Mouse (Mus musculus) embryonic stem cell, embryonic (primary cell): ENCODE measurements around the gene Prkn.

Experiments used
- CTCF ChIA-PET, 4 experiments: fragments of 300-600 bp in 2 of 4; fragments of 350-600 bp in 2 of 4; sonication (Branson Sonifier 250); formaldehyde crosslinking; loops; one replicate each; lab custom pipeline; 2022; ENCODE audit warnings: inconsistent platforms in 2 of 4; lab: Charles Lee
- POLR2A ChIA-PET, 4 experiments: fragments of 300-600 bp in 2 of 4; fragments of 350-600 bp in 2 of 4; sonication (Branson Sonifier 250); formaldehyde crosslinking; loops; one replicate each; lab custom pipeline; 2022; ENCODE audit warnings: antibody characterized with exemption in 4 of 4, inconsistent platforms in 1 of 4; lab: Charles Lee

Gene Prkn

DNA sequence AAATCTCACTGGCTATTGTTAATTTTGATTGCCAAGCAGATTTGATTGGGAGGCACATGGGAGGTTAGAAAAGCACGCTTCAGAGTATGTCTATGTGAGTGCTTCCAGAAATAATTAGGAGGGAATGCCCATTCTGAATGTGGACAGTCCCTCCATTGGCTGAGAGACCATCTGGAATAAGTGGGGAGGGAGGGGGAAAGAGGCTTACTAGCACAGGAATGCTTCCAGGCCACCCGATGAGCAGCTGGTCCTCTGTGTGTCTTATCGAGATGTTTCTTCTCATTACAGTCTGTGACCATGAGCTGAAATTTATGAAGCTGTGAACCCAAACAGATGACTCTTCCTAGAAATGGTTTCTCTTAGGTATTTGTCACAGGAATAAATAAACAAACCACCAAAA, 493.6 kb downstream of the Prkn start:
- CTCF ChIA-PET: interaction anchor here in 1 of 4 experiments (0.6 kb wide), 1 partner anchor 54 kb away, joined by 6 read pairs; no protein-coding TSS in a partner anchor
- POLR2A ChIA-PET: interaction anchor here in 1 of 4 experiments (1.2 kb wide), 1 partner anchor 19 kb away, joined by 4 read pairs; no protein-coding TSS in a partner anchor

DNA sequence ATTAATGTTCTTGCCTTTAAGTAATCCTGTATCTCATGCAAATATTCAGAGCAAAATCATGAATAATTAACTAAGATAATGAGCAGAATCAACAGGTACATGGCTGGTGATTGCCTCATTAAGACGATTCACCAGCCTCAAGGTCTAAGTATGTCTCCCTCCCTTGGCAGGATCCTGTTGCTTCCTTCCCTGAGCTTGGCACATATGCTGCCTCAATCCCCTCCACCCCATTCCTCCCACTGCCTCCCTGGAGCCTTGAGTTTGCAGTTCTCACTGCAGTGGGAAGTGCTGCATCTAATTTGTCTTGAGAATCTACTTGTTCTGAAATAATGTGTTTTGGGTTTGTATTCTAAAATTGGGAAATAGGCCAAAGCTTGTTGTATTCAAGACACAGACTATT, 496.0 kb downstream of the Prkn start:
- ChIA-PET CTCF (no interaction called here), POLR2A (no interaction called here)

DNA sequence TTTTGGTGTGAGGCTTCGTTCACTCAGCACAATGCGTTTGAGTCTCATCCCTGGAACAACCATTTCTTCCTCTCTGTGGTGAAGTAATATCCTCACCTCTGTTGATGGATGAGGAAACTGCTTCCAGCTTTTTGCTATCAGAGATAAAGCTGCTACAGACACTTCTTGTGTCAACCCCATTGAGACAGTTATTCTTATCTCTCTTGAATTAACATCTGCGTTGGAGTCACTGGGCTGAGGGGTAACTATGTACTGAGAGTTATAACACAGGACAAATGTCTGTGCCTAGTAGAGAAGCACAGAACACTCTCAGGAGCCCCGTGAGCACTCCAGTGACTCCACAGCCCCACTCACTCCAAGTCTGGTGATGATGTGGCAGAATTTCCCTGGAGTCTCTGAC, 500.2 kb downstream of the Prkn start:
- POLR2A ChIA-PET: no interaction called here

GRCm38 (mm10) chr17:11346310-11346709, 506.1 kb downstream of the Prkn start:
- POLR2A ChIA-PET: no interaction called here
- CTCF ChIA-PET: no interaction called here

More for the DNA sequence above, 500.2 kb downstream of the Prkn start:
- CTCF ChIA-PET: no interaction called here

GRCm38 (mm10) chr17:11352778-11353552, 512.8 kb downstream of the Prkn start:
- POLR2A ChIA-PET: interaction anchor here in 3 of 4 experiments (0.6 to 1.3 kb wide), 3 partner anchors 19 to 253 kb away, joined by 3 to 6 read pairs (median 4); no protein-coding TSS in a partner anchor
- CTCF ChIA-PET: interaction anchor here in 2 of 4 experiments (0.5 to 0.6 kb wide), 3 partner anchors 285 to 627 kb away, joined by 3 to 13 read pairs (median 3); no protein-coding TSS in a partner anchor

GRCm38 (mm10) chr17:11353553-11353945, 513.4 kb downstream of the Prkn start:
- ChIA-PET CTCF (no interaction called here), POLR2A (interaction anchor here in 3 of 4 experiments (0.6 to 1.3 kb wide), 3 partner anchors 20 to 253 kb away, joined by 3 to 6 read pairs (median 4); no protein-coding TSS in a partner anchor)

DNA sequence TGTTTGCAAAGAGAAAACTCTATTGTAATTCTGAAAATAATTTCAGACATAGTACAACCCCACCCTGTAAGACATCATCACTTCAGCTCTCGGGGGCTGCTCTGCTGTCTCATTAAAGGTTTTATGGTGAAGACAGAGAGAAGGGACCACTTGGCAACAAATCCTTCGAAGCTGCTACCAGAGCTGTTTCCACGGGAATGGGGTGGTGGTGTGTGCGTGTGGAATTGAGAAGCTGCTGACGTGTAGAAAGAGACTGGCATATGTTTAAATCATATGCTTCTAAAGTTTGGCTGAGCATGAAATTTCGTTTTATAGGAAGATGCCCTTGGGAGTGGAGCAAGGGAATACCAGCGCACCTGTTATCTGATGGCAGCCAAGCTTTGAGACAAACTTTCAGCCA, 514.2 kb downstream of the Prkn start:
- POLR2A ChIA-PET: no interaction called here
- CTCF ChIA-PET: interaction anchor here in 1 of 4 experiments (0.6 kb wide), 1 partner anchor 382 kb away, joined by 3 read pairs; no protein-coding TSS in a partner anchor

- ChIA-PET POLR2A (no interaction called here), CTCF (no interaction called here)
Observed at GRCm38 (mm10) chr17:11375461-11375860, 535.3 kb downstream of the Prkn start.

- POLR2A ChIA-PET: no interaction called here
- CTCF ChIA-PET: no interaction called here
Observed at GRCm38 (mm10) chr17:11383364-11383962, 543.3 kb downstream of the Prkn start.

DNA sequence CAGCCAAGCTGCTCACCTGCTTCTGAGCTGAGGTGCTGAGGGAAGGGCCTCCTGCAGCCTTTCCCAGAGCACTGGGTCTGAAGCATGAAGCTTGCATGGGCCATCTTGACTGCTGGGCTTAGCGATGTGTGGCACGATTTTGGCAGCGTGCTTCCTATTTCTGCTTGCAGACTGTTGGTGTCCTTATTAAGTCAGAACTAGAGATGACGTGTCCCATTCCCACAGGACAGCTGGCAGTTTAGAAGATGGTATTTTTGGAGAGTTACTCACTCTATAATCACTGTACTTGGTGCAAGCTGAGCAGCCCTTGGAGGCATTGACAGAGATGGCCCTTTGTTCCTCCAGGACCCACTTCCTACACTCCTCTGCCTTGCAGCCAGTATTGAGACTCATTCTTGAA, 545.1 kb downstream of the Prkn start:
- ChIA-PET CTCF (interaction anchor here in 1 of 4 experiments (0.6 kb wide), 1 partner anchor 590 kb away, joined by 5 read pairs; no protein-coding TSS in a partner anchor), POLR2A (interaction anchor here in 1 of 4 experiments (0.9 kb wide), 1 partner anchor 176 kb away, joined by 3 read pairs; no protein-coding TSS in a partner anchor)

DNA sequence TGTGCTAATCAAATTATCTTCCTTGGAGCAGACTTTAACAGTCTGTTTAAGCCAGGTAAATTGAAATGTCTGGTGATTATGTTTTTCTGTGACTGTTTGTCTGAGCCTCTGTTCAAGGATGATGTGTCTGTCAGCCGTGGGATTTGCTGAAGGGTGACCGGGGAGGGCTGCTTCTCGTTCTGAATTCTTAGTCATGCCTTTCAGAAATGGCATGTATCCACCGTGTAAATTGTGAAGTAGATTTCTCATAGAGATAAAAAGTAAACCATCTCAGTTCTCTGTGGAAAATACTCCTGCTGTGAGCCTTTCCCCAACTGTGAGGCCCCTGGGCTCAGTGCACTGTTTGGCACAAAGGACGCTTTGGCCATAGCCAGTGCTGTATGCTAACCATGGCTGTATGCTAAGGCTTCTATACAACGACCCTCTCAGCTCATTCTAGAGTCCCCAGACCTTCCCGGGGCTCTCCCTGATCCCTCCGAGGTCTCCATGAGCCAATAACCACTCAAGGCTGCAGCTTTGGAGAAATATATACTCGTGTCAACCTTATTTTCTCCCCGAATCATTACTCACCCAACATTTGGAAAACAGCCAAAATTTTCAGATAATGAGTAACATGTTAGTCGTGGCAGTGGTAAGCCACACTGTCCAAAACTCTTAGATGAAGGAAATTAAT, 552.6 kb downstream of the Prkn start:
- ChIA-PET POLR2A (no interaction called here), CTCF (no interaction called here)

- CTCF ChIA-PET: no interaction called here
- POLR2A ChIA-PET: no interaction called here
Observed at GRCm38 (mm10) chr17:11394607-11395006, 554.4 kb downstream of the Prkn start.

GRCm38 (mm10) chr17:11397678-11398077, 557.5 kb downstream of the Prkn start:
- POLR2A ChIA-PET: no interaction called here
- CTCF ChIA-PET: no interaction called here

GRCm38 (mm10) chr17:11402225-11402875, 562.2 kb downstream of the Prkn start:
- ChIA-PET CTCF (interaction anchor here in 1 of 4 experiments (0.7 kb wide), 1 partner anchor 209 kb away, joined by 3 read pairs; no protein-coding TSS in a partner anchor), POLR2A (no interaction called here)

GRCm38 (mm10) chr17:11411414-11411813, 571.2 kb downstream of the Prkn start:
- ChIA-PET POLR2A (no interaction called here), CTCF (no interaction called here)

DNA sequence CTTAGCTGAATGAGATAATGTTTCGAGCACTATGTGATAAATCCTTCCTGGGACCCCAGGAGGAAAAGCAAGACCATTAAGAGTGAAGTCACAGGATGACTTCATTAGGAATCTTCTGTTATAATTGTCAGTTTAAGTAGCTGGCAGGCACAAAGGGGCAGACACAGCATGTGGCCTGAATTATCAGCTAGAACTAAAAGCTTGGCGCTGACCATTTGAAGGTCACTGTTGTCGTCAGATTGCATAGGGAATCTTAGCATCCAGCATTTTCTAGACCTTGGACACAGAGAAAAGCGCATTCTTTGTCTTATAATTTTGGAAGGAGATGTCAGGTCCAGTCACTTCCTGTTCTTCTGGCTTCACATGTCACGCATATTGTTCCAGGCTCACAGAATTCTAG, 573.5 kb downstream of the Prkn start:
- CTCF ChIA-PET: interaction anchor here in 1 of 4 experiments (0.6 kb wide), 1 partner anchor 53 kb away, joined by 3 read pairs; no protein-coding TSS in a partner anchor
- POLR2A ChIA-PET: no interaction called here

DNA sequence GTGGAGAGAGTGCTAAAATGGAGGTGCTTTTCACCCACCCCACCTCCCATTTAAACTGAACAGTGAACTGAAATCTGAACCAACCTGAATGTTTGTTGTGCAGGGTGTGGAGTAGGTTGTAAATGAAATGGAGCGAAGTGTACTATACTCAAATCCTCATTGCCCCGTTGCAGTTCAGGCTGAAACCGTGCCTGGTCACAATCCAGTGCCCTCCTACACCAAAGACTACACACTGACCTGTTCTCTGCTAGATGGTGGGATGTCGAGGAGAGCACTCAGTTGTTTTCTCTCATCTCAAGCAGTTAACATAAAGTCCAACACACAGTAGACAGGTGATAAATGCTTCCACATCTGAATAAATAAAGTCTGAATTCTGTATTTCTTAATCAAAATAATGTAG, 574.1 kb downstream of the Prkn start:
- POLR2A ChIA-PET: no interaction called here

DNA sequence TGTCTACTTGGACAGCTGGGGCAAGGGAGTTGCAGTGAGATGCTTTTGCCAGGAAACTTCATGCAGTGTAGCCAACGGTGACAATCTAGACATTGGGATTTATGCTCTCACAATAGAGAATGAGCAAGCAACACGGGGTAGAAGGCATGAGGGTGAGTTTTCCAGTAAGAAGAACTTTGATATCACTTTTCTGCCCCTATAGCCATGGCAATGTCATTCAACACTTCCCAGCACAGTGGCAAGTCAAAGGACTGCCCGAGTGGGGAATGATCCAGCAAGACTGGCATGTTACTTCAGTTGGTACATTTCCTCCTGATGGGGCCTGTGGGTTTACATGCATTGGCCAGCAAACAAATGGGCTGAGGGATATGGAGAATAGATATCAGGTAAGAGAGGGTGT, 577.0 kb downstream of the Prkn start:
- ChIA-PET CTCF (no interaction called here), POLR2A (interaction anchor here in 1 of 4 experiments (0.8 kb wide), 1 partner anchor 308 kb away, joined by 3 read pairs; no protein-coding TSS in a partner anchor)

More for the DNA sequence above, 574.1 kb downstream of the Prkn start:
- CTCF ChIA-PET: no interaction called here

- CTCF ChIA-PET: no interaction called here
Observed at GRCm38 (mm10) chr17:11419484-11419883, 579.3 kb downstream of the Prkn start.

More at GRCm38 (mm10) chr17:11419484-11419883, 579.3 kb downstream of the Prkn start:
- POLR2A ChIA-PET: no interaction called here
